Mouse (Mus musculus): ENCODE data around the gene Mdga1.

DNA sequence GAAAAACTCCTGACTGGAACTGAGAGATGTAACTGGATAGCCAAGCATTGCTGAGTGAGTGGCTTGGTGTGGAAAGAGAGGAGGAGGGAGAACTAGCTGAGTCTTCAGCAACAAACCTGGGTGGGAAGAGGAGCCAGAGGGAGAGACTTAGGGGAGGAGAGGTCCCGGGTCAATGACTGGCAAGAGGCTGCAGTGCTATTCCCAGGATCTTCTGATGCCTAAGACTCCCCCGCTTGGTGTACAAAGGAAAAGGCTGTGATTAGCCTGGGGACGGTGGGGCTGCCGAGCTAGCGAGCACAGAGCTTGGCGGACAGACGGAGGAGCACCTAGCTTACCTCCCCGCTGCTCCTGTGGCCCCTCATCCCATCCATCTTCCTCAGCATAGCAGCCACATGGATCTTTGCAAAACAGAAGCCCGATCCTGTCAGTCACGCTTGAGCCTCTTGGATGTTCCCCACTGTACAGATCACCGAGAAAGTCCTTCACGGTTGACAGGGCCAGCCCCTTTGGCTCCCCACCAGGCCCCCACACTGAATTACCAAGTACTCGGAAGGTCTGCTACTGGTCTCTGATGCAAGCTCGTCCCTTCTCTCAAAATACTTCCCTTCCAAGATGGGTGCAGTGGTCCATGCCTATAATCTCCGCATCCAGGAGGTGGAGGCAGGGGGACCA is 2.0 kb upstream of the Mdga1 start:
- TF ChIP-seq CTCF (IDR thresholded peaks at IDR 0.05; ENCODE audit: control insufficient read depth, insufficient read depth, low read length), result no peak
- TF ChIP-seq POLR2A (IDR thresholded peaks at IDR 0.05; ENCODE audit: borderline replicate concordance, control insufficient read depth, low read depth, low read length), result no peak
